Comparison of ENCODE assay signal across 8 mouse cellular contexts in the genomic region with DNA sequence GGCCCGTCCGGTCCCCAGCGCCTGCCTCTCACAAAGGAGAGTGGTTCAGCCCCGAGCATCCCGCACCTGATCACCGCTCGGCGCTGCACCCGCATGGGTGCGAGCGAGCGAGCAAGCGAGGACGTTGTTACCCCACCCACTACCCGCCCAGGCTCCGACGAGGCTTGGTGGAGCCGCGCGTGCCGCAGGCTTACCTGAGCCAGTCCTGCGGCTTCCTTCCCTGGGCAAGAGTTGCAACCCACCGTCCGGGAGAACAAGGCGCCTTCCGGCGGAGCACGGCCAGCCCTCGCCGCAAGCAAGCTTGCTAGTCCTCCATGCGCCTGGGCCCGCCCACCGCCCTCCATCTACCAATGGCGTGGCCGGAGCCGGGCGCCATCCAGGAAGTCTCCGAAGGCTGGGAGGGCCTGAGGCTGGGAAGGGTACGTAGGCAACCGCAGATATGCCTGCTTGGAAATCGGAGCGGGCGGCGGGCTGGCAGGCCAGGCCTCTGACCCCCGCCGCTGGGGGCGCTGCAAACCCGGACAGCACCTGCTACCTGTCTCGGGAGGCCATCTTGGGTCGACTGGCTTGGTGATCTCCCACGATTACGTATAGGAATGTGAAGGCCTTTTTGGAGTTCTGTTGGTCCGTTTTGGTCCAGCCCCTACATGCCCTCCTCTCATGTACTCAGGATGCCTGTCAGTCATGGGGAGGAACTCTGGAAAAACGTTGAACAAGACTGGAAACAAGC. TPM values are rescaled to one million over a fixed set of nuclear protein-coding genes. Genes with fewer than 3 reads are reported as not detected.
A peak's percentile ranks its signal among the peaks of the same experiment; 100 is the strongest.
DNase-seq lines count a peak whose midpoint lies in the region; ATAC-seq lines count a peak whose summit lies in the region.

A gene (minus strand): TSS at position 297 of the 730 bp plus-strand sequence.

- H3K9me3 ChIP-seq in hindbrain, embryonic 15.5 days = no peaks in the 10 kb centered on the region

- peak; percentile 100 for ATAC-seq in hindbrain, embryonic 15.5 days (ENCODE audit: low FRiP score, low read depth)

- peak within 1 kb of the TSS; percentile 74 for H3K4me2 ChIP-seq in hindbrain, embryonic 15.5 days

- peaks cover 25% of the 10 kb centered on the region for H3K4me1 ChIP-seq in hindbrain, embryonic 15.5 days (replicated peaks)

- 0 out of 2 replicates have a peak, but pooled peaks cover 6% of the 10 kb centered on the region for H3K36me3 ChIP-seq in hindbrain, embryonic 15.5 days
- no peaks in the 10 kb centered on the region for H3K36me3 ChIP-seq in macrophage (ENCODE audit: inconsistent target)

- WGBS in hindbrain, embryonic 15.5 days = under 1% methylated on average over 54 of the region's 54 CpGs
- under 1% methylated on average over 49 of the region's 54 CpGs for WGBS in macrophage (ENCODE audit: missing documents)

- peak; percentile 99 for DNase-seq in T-cell, adult 2 months (ENCODE audit: low spot score)
- peak; percentile 98 to 100 for DNase-seq in cerebellum, postnatal 36 days
- DNase-seq in frontal cortex, postnatal 36 days (ENCODE audit: low spot score in 2 of 2) = peak; percentile 98 to 99
- peak; percentile 95 to 98 for DNase-seq in left cerebral cortex, adult 18-20 months (ENCODE audit: low spot score in 2 of 2)
- DNase-seq in right cerebral cortex, adult 18-20 months = peak; percentile 99
- DNase-seq in urinary bladder, postnatal 10 days (ENCODE audit: low spot score) = peak; percentile 92

- peaks cover 46% of the 10 kb centered on the region for H3K79me2 ChIP-seq in macrophage (ENCODE audit: inconsistent target)

- peak within 1 kb of the TSS; percentile 93 for H3K9ac ChIP-seq in hindbrain, embryonic 15.5 days

- H3K27ac ChIP-seq in hindbrain, embryonic 15.5 days (replicated peaks) = peak within 1 kb of the TSS; percentile 96
- peak within 1 kb of the TSS; percentile 40 for H3K27ac ChIP-seq in macrophage

- no peaks in the 10 kb centered on the region for H3K27me3 ChIP-seq in hindbrain, embryonic 15.5 days

- H3K4me3 ChIP-seq in hindbrain, embryonic 15.5 days = peak within 1 kb of the TSS; percentile 98
- peak within 1 kb of the TSS; percentile 83 for H3K4me3 ChIP-seq in macrophage (ENCODE audit: inconsistent target)

RNA-seq across cellular contexts. Expression of the gene that starts here (rescaled TPM):
- polyA plus RNA-seq in hindbrain, embryonic 15.5 days (2015; fragmentation: Nextera tagmentation; extraction: Ambion mirVana) = 36.4 and 38.7 TPM in 2 replicates
- total RNA-seq in left cerebral cortex, adult 18-20 months (2021) = 100 to 1,000 TPM; 108 to 120 TPM
- total RNA-seq in macrophage (2018; cell fraction: chromatin; rRNA removed) = 100 to 1,000 TPM in 23 of 26 experiments, 10 to 100 TPM in 3; 70.8 to 390 (median 280) TPM
- 10 to 100 TPM; 26.7 to 66.1 (median 53.0) TPM for total RNA-seq in macrophage (2018; cell fraction: cytosol; rRNA removed)
- 100 to 1,000 TPM in 20 of 26 experiments, 10 to 100 TPM in 6; 52.6 to 227 (median 146) TPM for total RNA-seq in macrophage (2018; cell fraction: nucleus; rRNA removed)
- polyA plus RNA-seq in macrophage (2018) = 45.5 to 56.6 TPM (median 54.6 TPM) in 3 replicates

Comparison
In these comparisons a context has a peak if more than half of its experiments do, and no peak if none do; other contexts are left out.
1. Peak in every context shown above with its lines: DNase-seq, ATAC-seq, H3K4me3 ChIP-seq and H3K27ac ChIP-seq.